Mouse (Mus musculus) urinary bladder, postnatal 36 days (tissue): ENCODE measurements around the gene Lipm.

Experiments used
- DNase-seq, 2 experiments: peaks; one replicate each; pipeline ENCODE4 v3.0.0; 2022; ENCODE audit warnings: low spot score in 2 of 2, mixed read lengths in 1 of 2

The Lipm gene

GRCm38 (mm10) chr19:34100633-34101032 lies at the start of gene Lipm:
TSS of gene Lipm (plus strand) at chr19:34100933.
- no peak for DNase-seq

GRCm38 (mm10) chr19:34051502-34051901 lies 49.2 kb upstream of the Lipm start:
- no peak for DNase-seq

GRCm38 (mm10) chr19:34063547-34063946 lies 37.2 kb upstream of the Lipm start:
- DNase-seq: no peak

- DNase-seq: no peak
Observed at GRCm38 (mm10) chr19:34064059-34064458, 36.7 kb upstream of the Lipm start.

- DNase-seq: no peak
Observed at GRCm38 (mm10) chr19:34066779-34067472, 33.8 kb upstream of the Lipm start, which contains the start of gene Lipn. TSS of gene Lipn (plus strand) at chr19:34067358.

GRCm38 (mm10) chr19:34074239-34074638 lies 26.5 kb upstream of the Lipm start:
- DNase-seq: no peak

GRCm38 (mm10) chr19:34078130-34078529 lies 22.6 kb upstream of the Lipm start:
- no peak for DNase-seq

- DNase-seq: no peak
Observed at GRCm38 (mm10) chr19:34089011-34089680, 11.6 kb upstream of the Lipm start.

- DNase-seq: peak in 1 of 2 experiments; percentile 3
Observed at GRCm38 (mm10) chr19:34095381-34095780, 5.4 kb upstream of the Lipm start.

GRCm38 (mm10) chr19:34096228-34096627 lies 4.5 kb upstream of the Lipm start:
- no peak for DNase-seq

GRCm38 (mm10) chr19:34101888-34102287 lies 1.2 kb downstream of the Lipm start:
- no peak for DNase-seq

- DNase-seq: no peak
Observed at GRCm38 (mm10) chr19:34104841-34105240, 4.1 kb downstream of the Lipm start.

GRCm38 (mm10) chr19:34119102-34119501 lies 18.4 kb downstream of the Lipm start:
- peak; percentile 36 to 54 for DNase-seq

GRCm38 (mm10) chr19:34119653-34120052 lies 18.9 kb downstream of the Lipm start:
- no peak for DNase-seq

GRCm38 (mm10) chr19:34120107-34120731 lies 19.5 kb downstream of the Lipm start:
- no peak for DNase-seq

GRCm38 (mm10) chr19:34138720-34139430 lies 38.1 kb downstream of the Lipm start:
- no peak for DNase-seq

GRCm38 (mm10) chr19:34139431-34140046 lies 38.8 kb downstream of the Lipm start:
- no peak for DNase-seq

- DNase-seq: no peak
Observed at GRCm38 (mm10) chr19:34148421-34148820, 47.7 kb downstream of the Lipm start.

- DNase-seq: no peak
Observed at GRCm38 (mm10) chr19:34151909-34152308, 51.2 kb downstream of the Lipm start.

GRCm38 (mm10) chr19:34153263-34154144 lies 52.8 kb downstream of the Lipm start:
- DNase-seq: no peak

- no peak for DNase-seq
Observed at GRCm38 (mm10) chr19:34162693-34163092, 62.0 kb downstream of the Lipm start.
